Mouse (Mus musculus) brain, embryonic 14.5 days (tissue): ENCODE data around the gene Irak1.

ENCODE experiments used
- CTCF ChIP-seq: fragments of 200-500 bp; IDR thresholded peaks from 2 replicates; pipeline ENCODE4 v1.5.1; 2012; ENCODE audit warnings: inconsistent platforms, mild to moderate bottlenecking, moderate library complexity, borderline replicate concordance; ENCODE audit not compliant: insufficient read depth, insufficient read length; ENCODE audit errors: extremely low read depth
- POLR2A ChIP-seq: fragments of 200-500 bp; IDR thresholded peaks from 2 replicates; pipeline ENCODE4 v1.6.1; 2012; ENCODE audit warnings: mild to moderate bottlenecking, inconsistent platforms, borderline replicate concordance; ENCODE audit not compliant: poor library complexity, insufficient read depth, insufficient read length, severe bottlenecking; ENCODE audit errors: extremely low read depth

DNA sequence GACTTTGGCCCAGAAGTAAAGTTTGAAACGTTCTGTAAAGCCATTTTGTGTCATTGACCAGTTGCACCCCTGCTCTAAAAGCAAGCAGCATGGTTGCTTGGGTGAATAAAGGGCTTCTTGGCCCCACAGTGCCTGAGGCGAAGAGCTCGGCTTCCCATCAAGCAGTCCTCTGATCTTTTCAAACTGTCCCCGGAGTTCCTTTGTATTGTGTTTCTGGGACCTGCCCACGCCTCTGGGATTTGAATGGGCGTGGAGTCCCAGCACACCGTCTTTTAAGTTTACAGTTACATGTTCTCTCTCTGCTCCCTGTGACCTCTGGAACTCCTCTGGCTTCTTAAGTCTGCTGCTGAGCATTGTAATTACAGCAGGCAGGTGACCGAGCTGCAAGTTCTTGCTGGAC is 15.7 kb downstream of the Irak1 start:
- TF ChIP-seq POLR2A (no peak), CTCF (no peak)
